Mouse (Mus musculus): Measurements from ENCODE around the gene Meaf6.

Meaf6 gene

DNA sequence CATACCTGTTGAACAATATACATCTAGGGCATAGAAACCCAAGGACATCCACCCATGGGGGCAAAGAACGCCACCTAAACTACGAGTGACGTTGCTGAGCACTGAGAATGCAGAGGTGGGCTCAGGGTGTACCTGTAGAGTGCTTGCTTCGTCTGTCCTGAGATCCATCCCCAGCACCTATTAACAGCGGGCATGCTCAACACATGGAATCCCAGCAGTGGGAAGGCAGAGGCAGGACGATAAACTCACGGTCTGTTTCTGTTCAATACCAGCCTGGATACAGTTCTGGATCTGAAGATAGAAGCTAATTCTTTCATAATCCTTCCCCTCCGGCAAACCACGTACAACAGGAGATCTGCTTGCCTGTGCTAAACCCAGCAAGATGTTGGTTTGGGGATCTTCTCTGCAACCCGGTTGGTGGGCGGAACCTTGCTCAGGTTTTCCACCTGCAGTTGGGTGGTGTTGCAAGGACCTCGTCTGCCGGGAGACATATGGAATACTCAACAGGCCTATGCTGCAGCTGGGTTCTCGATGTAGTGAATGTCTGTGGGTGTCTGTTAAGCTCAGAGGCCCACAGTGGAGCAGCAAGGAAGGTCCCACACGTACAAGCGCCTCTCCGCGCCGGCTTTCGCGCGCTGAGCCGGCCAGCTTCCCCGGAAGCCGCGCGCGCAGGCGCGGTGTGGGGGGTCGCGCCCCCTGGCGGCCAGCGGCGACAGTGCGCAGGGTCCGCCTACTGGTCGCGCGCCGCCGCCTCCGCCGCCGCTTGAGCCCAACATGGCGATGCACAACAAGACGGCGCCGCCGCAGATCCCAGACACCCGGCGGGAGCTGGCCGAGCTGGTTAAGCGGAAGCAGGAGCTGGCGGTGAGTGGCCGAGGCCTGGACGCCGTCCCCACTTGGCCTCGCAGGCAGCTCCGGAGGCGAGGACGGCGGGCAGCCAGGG, at the start of gene Meaf6:
Gene Meaf6 (plus strand): TSS at position 732 of the 943 bp plus-strand sequence.
- CTCF ChIA-PET, result interaction anchor here (0.5 to 3.7 kb wide), 48 partner anchors 8 to 1132 kb away, joined by 3 to 25 read pairs (median 4); partner anchors contain the start of genes Snip1 (in 2 of the 4), 9930104L06Rik (in 1 of the 4), Dnali1 (in 1 of the 4) and Mtf1 (in 1 of the 4)
- POLR2A ChIA-PET, result interaction anchor here (0.6 to 4.2 kb wide), 40 partner anchors 9 to 852 kb away, joined by 3 to 32 read pairs (median 5); partner anchors contain the start of genes 9930104L06Rik (in 3 of the 4) and Snip1 (in 3 of the 4)

DNA sequence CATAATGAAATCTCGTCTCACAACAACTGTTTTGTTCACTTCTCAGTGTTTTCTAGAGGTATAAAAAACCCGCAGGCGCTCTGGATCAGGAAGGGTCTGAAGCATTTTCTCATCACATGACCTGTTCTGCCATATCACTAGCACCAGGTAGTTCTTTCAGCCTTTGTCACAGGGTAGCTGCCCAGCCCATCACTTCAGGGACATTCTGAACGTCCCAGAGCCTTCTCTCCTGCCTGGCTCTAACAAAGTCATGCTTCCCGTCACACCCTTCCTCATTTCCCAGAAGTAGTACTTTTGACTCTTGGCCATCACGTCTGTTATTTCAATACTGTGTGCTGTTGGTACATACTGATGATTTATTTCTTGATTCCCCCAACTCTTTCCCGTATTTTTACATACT, 40.5 kb upstream of the Meaf6 start:
- CTCF ChIA-PET, result interaction anchor here in 3 of 4 experiments (0.6 to 1.2 kb wide), 4 partner anchors 61 to 131 kb away, joined by 3 to 6 read pairs (median 4); no protein-coding TSS in a partner anchor
- POLR2A ChIA-PET, result interaction anchor here in 2 of 4 experiments (1.4 to 1.7 kb wide), 5 partner anchors 9 to 14 kb away, joined by 3 to 6 read pairs (median 6); no protein-coding TSS in a partner anchor

DNA sequence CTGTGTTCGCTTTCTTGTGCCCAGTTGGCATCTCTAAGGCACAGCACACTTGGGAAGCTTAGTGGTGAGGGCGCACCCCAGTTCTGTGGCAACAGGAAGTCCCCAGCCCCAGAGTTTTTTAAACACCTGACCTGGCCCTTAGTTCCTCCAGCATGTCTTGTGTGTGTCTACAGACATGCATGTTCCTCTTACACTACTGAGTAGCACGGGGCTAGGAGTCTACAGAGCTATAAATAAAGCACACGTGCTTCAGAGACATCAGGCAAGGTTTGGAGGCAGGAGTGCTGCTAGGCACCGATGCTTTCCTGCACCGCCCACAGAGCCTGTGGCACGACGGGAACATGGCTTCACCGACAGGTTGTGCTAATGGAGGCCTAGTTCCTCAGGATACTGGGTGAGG, 29.5 kb upstream of the Meaf6 start:
- ChIA-PET POLR2A (interaction anchor here in 3 of 4 experiments (0.6 to 2.7 kb wide), 13 partner anchors 9 to 128 kb away, joined by 3 to 22 read pairs (median 4); partner anchors contain the start of genes 9930104L06Rik (in 2 of the 3), Snip1 (in 2 of the 3), Dnali1 (in 1 of the 3) and Meaf6 (in 1 of the 3)), CTCF (interaction anchor here (0.7 to 6.3 kb wide), 6 partner anchors 72 to 240 kb away, joined by 4 to 34 read pairs (median 6); no protein-coding TSS in a partner anchor)

DNA sequence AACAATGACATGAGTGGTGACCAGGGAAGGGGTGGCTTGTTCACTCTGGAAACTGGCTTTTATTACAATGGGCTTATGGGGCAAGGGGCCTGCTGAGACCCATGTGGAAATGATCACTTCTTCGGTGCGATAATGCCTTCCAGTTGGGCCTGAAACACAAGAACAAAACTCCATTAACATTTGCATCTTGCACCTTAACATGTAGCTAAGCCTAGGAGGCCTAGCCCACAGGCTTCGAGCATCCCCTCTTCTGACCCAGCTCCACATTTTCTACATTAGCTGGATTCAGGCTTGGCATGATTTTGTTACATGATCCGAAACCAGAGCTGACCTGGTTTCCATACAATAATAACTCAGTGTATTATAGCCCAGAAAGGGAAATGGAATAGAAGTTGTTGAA, 28.5 kb upstream of the Meaf6 start:
- CTCF ChIA-PET, result interaction anchor here (0.5 to 6.3 kb wide), 9 partner anchors 8 to 208 kb away, joined by 3 to 34 read pairs (median 5); no protein-coding TSS in a partner anchor
- POLR2A ChIA-PET, result interaction anchor here in 2 of 4 experiments (0.7 to 3.5 kb wide), 12 partner anchors 8 to 140 kb away, joined by 3 to 22 read pairs (median 6); partner anchors contain the start of genes 9930104L06Rik (in 2 of the 2), Snip1 (in 2 of the 2), Dnali1 (in 1 of the 2) and Meaf6 (in 1 of the 2)

DNA sequence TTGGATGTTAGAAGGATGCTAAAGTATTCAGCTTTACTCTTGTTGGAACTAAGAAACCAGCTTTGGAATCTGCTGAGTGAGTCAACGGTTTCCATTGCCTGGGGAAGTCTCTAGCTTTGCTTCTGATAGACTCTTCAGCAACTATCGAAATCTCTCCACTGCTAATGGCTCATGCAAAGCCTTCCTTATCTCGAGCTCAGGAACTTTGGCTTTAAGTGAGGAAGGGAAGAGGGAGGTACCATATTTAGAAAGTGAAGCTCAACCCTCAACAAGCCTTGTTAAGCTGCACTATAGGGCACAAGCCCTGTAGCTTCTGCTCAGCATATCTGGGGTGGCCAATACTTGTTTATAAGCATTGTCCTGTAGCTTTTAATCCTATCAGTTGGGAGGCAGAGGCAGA, 27.7 kb upstream of the Meaf6 start:
- ChIA-PET POLR2A (interaction anchor here (0.5 to 3.5 kb wide), 14 partner anchors 8 to 141 kb away, joined by 3 to 22 read pairs (median 4); partner anchors contain the start of genes 9930104L06Rik (in 2 of the 4), Snip1 (in 2 of the 4) and Dnali1 (in 1 of the 4)), CTCF (interaction anchor here in 3 of 4 experiments (0.7 to 6.3 kb wide), 8 partner anchors 9 to 151 kb away, joined by 3 to 34 read pairs (median 5); no protein-coding TSS in a partner anchor)

DNA sequence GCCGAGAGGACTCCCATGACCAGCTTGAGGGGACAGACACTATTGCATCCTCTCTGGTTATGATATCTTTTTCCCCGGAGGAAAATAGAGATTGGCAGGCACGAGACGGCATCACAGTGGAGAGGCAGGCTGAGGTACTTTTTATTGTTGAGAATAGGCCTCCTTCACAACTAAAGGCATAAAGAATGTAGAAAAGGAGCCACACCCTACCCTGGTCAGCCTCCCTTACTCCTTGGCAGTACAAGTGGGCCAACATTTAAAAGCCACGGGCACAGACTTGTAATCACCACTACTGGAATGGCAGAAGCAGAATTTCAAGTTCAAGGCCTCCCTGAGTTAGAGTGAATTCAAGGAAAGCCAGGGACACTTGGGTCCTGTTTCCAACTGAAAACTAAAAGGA, 26.9 kb upstream of the Meaf6 start:
- ChIA-PET POLR2A (interaction anchor here in 3 of 4 experiments (0.6 to 3.5 kb wide), 9 partner anchors 8 to 686 kb away, joined by 3 to 22 read pairs (median 6); partner anchors contain the start of genes 9930104L06Rik (in 2 of the 3), Snip1 (in 2 of the 3) and Dnali1 (in 1 of the 3)), CTCF (interaction anchor here in 2 of 4 experiments (0.6 to 6.3 kb wide), 4 partner anchors 74 to 115 kb away, joined by 3 to 34 read pairs (median 18); no protein-coding TSS in a partner anchor)

DNA sequence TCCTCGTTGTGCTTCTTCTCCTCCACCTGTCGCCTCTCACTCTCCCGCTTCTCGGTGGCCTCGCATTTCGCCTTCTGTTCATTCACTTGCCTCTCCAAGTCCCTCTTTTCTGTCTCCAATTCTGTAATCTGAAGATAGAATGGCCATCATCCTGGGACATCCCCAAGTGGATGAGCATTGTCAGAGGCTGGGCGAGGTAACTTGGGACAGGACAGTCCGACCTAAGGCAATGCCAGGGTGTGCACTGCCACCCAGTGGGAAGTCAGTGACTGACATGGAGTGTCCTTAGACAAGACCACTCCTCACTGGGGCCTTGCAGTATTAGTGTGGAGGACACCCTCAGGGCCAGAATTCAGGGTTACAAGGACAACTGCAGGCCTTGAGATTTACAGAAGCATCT, 25.9 kb upstream of the Meaf6 start:
- ChIA-PET POLR2A (interaction anchor here in 3 of 4 experiments (0.7 to 3.5 kb wide), 5 partner anchors 10 to 123 kb away, joined by 3 to 11 read pairs (median 3); partner anchors contain the start of gene Meaf6 (in 1 of the 3)), CTCF (interaction anchor here in 3 of 4 experiments (0.6 to 6.3 kb wide), 6 partner anchors 75 to 188 kb away, joined by 3 to 34 read pairs (median 4); no protein-coding TSS in a partner anchor)

DNA sequence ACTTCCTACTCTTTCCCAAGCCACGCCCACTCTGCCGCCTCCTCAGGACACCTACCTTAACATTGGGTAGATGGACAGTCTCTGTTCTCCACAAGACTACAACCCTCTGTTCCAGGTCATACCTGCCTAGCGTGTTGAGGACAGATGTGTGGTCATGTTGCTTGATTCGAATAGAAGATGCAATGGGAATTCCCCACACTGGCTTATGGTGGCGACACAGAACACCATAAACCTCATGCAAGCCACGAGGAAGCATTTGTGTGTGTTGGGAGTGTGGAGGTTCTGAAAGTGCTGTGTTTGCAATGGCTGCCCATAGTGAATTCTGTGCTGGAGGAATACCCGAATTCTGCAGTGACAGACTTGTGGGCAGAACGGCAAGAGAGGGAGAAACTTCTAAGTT, 21.1 kb upstream of the Meaf6 start:
- ChIA-PET POLR2A (interaction anchor here in 1 of 4 experiments (1.6 to 1.7 kb wide), 2 partner anchors 23 to 33 kb away, joined by 4 read pairs; no protein-coding TSS in a partner anchor), CTCF (interaction anchor here in 3 of 4 experiments (0.6 to 1.4 kb wide), 3 partner anchors 91 to 1027 kb away, joined by 3 to 4 read pairs (median 3); no protein-coding TSS in a partner anchor)

DNA sequence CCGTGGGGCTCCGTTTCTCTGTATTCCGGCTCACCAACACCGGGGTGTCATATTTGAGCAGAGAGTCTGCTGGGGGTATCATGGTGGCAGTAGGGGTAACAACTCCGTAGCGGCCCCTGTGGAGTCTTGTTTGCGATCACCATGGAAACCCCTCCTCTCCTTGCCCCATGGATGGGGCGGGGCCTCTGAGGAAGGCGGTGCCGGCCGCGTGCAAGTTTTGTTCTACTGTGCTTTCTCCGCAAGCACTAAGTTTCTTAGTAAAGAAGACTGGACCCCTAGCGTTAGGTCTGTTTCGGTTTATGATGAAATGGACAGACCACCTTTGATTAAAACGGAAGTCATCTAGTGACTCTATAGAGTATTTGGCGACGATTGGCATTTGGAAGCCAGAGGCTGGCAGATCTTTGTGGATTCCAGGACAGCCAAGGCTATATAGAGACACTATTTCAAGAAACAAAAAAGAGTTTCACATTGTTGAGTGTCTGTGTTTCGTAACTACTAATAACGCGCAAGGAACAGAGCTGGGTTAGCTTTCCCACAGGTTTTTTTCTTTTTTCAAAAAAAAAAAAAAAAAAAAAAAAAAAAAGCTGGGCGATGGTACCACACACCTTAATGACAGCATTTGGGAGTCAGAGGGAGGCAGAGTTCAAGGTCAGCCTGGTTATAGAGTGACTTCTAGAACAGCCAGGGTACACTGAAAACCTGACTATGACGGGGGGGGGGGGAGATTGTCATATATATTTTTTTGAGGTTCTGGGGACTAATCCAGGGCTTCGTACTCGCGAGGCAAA, 19.2 kb upstream of the Meaf6 start, which contains the start of gene Dnali1:
Gene Dnali1 (minus strand): TSS at position 187 of the 791 bp plus-strand sequence.
- CTCF ChIA-PET, result interaction anchor here (0.5 to 1.9 kb wide), 17 partner anchors 18 to 1244 kb away, joined by 3 to 10 read pairs (median 4); partner anchors contain the start of gene Meaf6 (in 2 of the 4)
- POLR2A ChIA-PET, result interaction anchor here (0.6 to 2.5 kb wide), 48 partner anchors 9 to 1138 kb away, joined by 3 to 22 read pairs (median 4); partner anchors contain the start of genes Meaf6 (in 3 of the 4), 9930104L06Rik (in 2 of the 4) and Mtf1 (in 1 of the 4)

DNA sequence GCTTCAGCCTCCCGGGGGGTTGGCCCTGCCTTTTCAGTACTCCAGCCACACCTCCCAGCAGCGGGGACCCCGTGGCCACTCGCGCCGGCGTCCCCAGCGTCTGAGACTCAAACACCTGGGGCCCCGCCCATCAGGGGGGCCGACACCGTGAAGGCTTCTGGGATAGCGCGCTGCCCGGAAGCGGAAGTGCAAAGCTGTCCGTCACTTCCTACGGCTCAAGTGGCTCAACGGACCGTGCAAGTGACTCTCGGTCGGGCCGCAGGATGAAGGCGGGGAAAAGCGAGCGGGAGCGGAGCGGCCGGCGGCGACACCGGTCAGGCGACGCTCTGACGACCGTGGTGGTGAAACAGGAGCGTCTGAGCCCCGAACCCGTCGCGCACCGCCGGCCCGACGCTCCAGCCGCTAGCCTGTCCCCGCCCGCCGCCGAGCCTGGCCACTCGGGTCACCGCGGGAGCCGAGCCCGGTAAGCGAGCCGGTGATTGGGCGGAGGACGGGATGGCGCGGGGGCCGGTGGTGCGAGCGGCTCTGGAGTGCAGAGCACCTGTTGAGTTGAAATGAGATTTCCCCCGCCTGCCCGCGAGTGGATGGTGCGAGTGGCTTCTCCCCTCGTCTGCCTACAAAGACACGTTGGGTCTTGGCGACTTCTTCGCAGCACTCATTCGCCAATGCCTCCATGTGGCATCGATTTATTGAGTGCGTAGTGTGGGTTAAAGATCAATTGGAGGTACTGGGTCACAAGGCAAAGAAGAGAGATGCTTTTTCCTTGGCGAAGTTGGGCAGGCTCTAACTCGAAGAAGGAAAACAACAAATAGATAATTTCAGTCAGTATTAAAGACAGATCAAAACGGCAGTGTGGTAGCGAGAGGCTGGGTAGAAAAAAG, 18.2 kb upstream of the Meaf6 start, which contains the start of gene Snip1:
Gene Snip1 (plus strand): TSS at position 183 of the 881 bp plus-strand sequence.
- ChIA-PET POLR2A (interaction anchor here (0.5 to 2.5 kb wide), 39 partner anchors 8 to 1137 kb away, joined by 3 to 22 read pairs (median 4); partner anchors contain the start of genes Meaf6 (in 3 of the 4), 9930104L06Rik (in 2 of the 4) and Mtf1 (in 1 of the 4)), CTCF (interaction anchor here (0.5 to 1.9 kb wide), 14 partner anchors 17 to 1243 kb away, joined by 3 to 10 read pairs (median 4); partner anchors contain the start of gene Meaf6 (in 2 of the 4))

DNA sequence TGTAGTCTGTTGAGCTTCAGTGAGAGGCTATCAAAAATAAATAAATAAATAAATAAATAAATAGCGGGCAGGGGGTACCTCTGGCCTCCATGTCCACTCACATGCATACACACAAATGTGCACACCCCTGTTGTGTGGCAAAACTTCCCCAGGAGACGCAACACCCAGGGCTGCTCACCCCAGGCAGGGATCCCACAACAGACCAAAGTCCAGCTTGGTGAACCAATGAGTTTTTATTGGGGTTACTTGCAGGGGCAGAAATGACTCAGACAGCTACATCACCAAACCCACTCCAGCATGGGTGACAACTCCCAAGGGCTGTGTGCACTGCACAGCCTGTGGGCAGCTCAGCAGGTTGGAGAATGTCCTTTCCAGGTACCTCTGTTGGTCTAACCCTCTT, 7.2 kb upstream of the Meaf6 start:
- ChIA-PET CTCF (interaction anchor here in 1 of 4 experiments (1.6 kb wide), 1 partner anchor 21 kb away, joined by 4 read pairs; no protein-coding TSS in a partner anchor), POLR2A (interaction anchor here in 1 of 4 experiments (0.9 to 1.2 kb wide), 2 partner anchors 21 to 86 kb away, joined by 3 to 4 read pairs; no protein-coding TSS in a partner anchor)

DNA sequence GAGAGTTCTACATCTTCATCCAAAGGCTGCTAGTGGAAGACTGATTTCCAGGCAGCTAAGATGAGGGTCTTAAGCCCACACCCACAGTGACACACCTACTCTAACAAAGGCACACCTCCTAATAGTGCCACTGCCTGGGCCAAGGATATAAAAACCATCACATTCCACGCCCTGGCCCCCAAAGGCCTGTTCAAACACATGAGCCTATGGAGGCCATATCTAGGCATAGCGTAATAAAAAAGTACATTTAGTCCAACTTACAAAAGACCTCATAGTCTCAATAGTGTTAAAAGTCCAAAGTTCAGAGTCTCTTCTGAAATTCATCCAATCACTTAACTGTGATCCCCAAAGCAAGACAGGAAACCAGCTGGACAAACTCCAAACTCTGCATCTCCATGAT, 6.2 kb upstream of the Meaf6 start:
- CTCF ChIA-PET, result no interaction called here
- POLR2A ChIA-PET, result interaction anchor here in 2 of 4 experiments (0.9 to 1.2 kb wide), 3 partner anchors 12 to 163 kb away, joined by 3 to 4 read pairs (median 3); partner anchors contain the start of genes Dnali1 (in 1 of the 2) and Snip1 (in 1 of the 2)

DNA sequence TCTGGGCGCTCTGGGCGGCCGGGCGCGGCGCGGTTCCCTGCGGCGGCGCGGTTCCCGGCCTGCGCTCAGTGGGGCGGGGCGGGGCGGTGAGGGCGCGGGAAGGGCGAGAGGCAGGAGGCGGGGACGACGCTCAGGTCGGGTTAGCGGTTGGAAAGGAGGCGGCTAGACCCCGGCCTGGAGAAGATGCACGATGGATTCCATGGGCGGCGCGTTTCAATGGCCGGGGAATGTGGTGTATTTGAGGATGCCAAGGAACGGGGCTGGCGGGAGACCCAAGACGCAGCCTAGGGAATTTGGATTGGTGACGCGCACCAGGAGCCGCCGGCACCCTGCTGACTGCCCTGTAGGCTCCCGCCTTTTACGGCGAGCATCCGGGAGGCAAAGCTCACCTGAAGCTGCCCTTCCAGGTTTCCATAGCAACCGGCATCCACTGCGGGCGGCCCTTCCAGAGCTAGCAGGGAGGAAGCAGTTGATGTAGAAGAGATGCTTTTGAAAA, 460 bp downstream of the Meaf6 start:
- ChIA-PET CTCF (interaction anchor here (0.5 to 3.7 kb wide), 39 partner anchors 9 to 1132 kb away, joined by 3 to 25 read pairs (median 4); partner anchors contain the start of genes Snip1 (in 2 of the 4) and Dnali1 (in 1 of the 4)), POLR2A (interaction anchor here (0.6 to 4.2 kb wide), 49 partner anchors 8 to 1011 kb away, joined by 3 to 32 read pairs (median 4); partner anchors contain the start of genes 9930104L06Rik (in 3 of the 4), Snip1 (in 3 of the 4) and Lsm10 (in 1 of the 4))

DNA sequence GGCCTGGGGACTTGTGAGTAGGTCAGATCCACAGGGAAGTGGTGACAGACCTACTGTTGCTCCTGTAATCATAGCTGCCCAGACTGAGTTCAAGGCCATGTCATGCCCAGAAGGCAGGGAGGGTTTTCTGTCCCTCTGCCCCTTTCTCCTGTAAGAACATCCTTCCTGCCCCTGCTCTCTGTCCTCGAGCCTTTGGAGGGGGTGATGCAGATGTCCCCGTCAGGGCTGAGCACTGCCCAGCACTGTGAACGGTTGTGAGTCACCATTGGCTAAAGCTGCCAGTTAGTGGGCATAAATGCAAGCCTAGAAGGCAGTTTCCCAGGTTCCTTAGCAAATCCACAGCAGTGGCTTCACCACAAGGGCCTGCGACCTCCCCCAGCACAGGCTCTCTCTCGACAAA, 8.1 kb downstream of the Meaf6 start:
- ChIA-PET POLR2A (interaction anchor here in 2 of 4 experiments (0.6 to 4.3 kb wide), 4 partner anchors 9 to 156 kb away, joined by 3 to 32 read pairs (median 4); partner anchors contain the start of genes 9930104L06Rik (in 1 of the 2) and Meaf6 (in 1 of the 2)), CTCF (interaction anchor here in 1 of 4 experiments (1.0 kb wide), 1 partner anchor 8 kb away, joined by 3 read pairs; no protein-coding TSS in a partner anchor)

DNA sequence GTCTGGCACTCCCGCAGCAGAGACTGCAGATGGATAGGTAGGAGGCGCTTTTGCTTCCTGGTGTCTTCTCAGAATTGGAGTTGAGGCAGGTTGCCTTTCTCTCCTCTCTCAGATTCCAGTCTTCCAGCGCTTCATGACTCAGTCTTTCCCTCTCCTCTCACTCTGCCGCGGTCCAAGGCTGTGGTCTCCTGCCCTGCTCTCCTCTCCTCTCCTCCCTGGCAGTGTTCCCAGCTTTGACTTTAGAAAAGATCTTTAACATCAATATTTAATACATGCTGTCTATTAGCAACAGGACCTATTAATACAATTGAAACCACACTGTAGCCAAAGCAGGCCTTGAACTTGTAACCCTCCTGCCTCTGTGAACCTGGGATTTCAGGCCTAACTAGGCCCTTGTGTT, 11.1 kb downstream of the Meaf6 start:
- ChIA-PET POLR2A (interaction anchor here in 2 of 4 experiments (1.0 to 4.3 kb wide), 6 partner anchors 10 to 149 kb away, joined by 3 to 32 read pairs (median 4); partner anchors contain the start of gene Meaf6 (in 1 of the 2)), CTCF (interaction anchor here (0.5 to 2.0 kb wide), 6 partner anchors 10 to 153 kb away, joined by 3 to 9 read pairs (median 6); partner anchors contain the start of gene Meaf6 (in 2 of the 4))

Data from embryonic stem cell, embryonic (primary cell).